Mouse (Mus musculus) liver, adult 2 months (tissue): ENCODE data around the gene Gabarapl2. TPM values are rescaled to one million over a fixed set of nuclear protein-coding genes. Genes with fewer than 3 reads are reported as not detected.

Experiments
- DNase-seq: peaks from one replicate; pipeline ENCODE4 v3.0.0-alpha.2; 2011; ENCODE audit warnings: low read depth, low spot score; ENCODE audit errors: extremely low read depth
- H3K27ac ChIP-seq: fragments of 200-500 bp; replicated peaks from 2 replicates; pipeline ENCODE4 v1.5.1; 2012; ENCODE audit warnings: low read depth, mild to moderate bottlenecking, control low read depth, inconsistent platforms, low read length; ENCODE audit not compliant: insufficient read depth
- H3K27me3 ChIP-seq: fragments of 200-500 bp; 2 replicates; pipeline ENCODE4 v1.6.1; 2012; ENCODE audit warnings: mild to moderate bottlenecking, moderate library complexity, low read length, inconsistent platforms; ENCODE audit not compliant: control insufficient read depth, insufficient read depth
- H3K36me3 ChIP-seq: fragments of 200-500 bp; 2 replicates; pipeline ENCODE4 v1.6.1; 2012; ENCODE audit warnings: low read length, inconsistent platforms; ENCODE audit not compliant: control insufficient read depth, insufficient read depth
- H3K4me1 ChIP-seq: fragments of 200-500 bp; 2 replicates; pipeline ENCODE4 v1.6.1; 2011; ENCODE audit warnings: low read length; ENCODE audit not compliant: control insufficient read depth, insufficient read depth
- H3K4me3 ChIP-seq: fragments of 200-500 bp; 2 replicates; pipeline ENCODE4 v1.5.1; 2011; ENCODE audit warnings: low read depth, mild to moderate bottlenecking, control low read depth, low read length, moderate library complexity; ENCODE audit not compliant: insufficient read depth
- H3K79me2 ChIP-seq: fragments of 200-500 bp; 2 replicates; pipeline ENCODE4 v1.6.1; 2012; ENCODE audit warnings: inconsistent platforms, mild to moderate bottlenecking, low read length, moderate library complexity; ENCODE audit not compliant: control insufficient read depth, insufficient read depth
- H3K9ac ChIP-seq: fragments of 200-500 bp; 2 replicates; pipeline ENCODE4 v1.6.1; 2012; ENCODE audit warnings: low read depth, mild to moderate bottlenecking, control low read depth, inconsistent platforms, low read length
- CTCF ChIP-seq: fragments of 200-500 bp; IDR thresholded peaks from 2 replicates; pipeline ENCODE4 v1.5.1; 2011; ENCODE audit warnings: low read depth, low read length, control low read depth
- POLR2A ChIP-seq: fragments of 200-500 bp; IDR thresholded peaks from 2 replicates; pipeline ENCODE4 v1.6.1; 2011; ENCODE audit warnings: low read length, control low read depth; ENCODE audit not compliant: insufficient read depth; ENCODE audit errors: extremely low read depth
- WGBS: fragments of 180-500 bp; shearing (Covaris S2); methylation state at CpG from one replicate; pipeline ENCODE4 v1.1.7; 2018; 5-methylcytosine and 5-hydroxymethylcytosine counted together
- polyA plus RNA-seq: library from polyadenylated mRNA; depleted of rRNA; stranded (reverse); fragments of >200 nt; gene quantifications from 2 replicates; pipeline ENCODE4 v1.2.3, GENCODE M21; 2012; rRNA removed
- total RNA-seq: library from RNA; depleted of rRNA; stranded (reverse); fragments of >200 nt; gene quantifications from 2 replicates; pipeline ENCODE4 v1.2.3, GENCODE M21; 2014; rRNA removed

Gene Gabarapl2
- 39.5 and 42.6 TPM in 2 replicates for total RNA-seq
- polyA plus RNA-seq = 24.1 and 26.8 TPM in 2 replicates

- H3K79me2 ChIP-seq = peaks cover 12% of the 10 kb centered on the region
- H3K36me3 ChIP-seq = peaks cover 15% of the 10 kb centered on the region
- under 1% methylated on average over 65 of the region's 65 CpGs for WGBS
- H3K27ac ChIP-seq = peak within 1 kb of the TSS; percentile 71
- no peaks in the 10 kb centered on the region for H3K27me3 ChIP-seq
- peak within 1 kb of the TSS; percentile 92 for H3K9ac ChIP-seq
- peaks cover 10% of the 10 kb centered on the region for H3K4me1 ChIP-seq
- TF ChIP-seq POLR2A (peak; percentile 74), CTCF (no peak)
- H3K4me3 ChIP-seq = peak within 1 kb of the TSS; percentile 95
- peak; percentile 94 for DNase-seq
Observed at GRCm38 (mm10) chr8:111940171-111941100, at the start of gene Gabarapl2. Gene Gabarapl2 (plus strand): TSS chr8:111940703.

- Histone ChIP-seq H3K27me3 (peaks cover 10% of the 10 kb centered on the region), H3K79me2 (no peaks in the 10 kb centered on the region), H3K4me3 (no peak overlapping the region), H3K27ac (no peak overlapping the region), H3K36me3 (no peaks in the 10 kb centered on the region), H3K9ac (no peak overlapping the region), H3K4me1 (no peaks in the 10 kb centered on the region)
- WGBS = 58% methylated on average over 6 of the region's 6 CpGs
- TF ChIP-seq POLR2A (no peak), CTCF (no peak)
- DNase-seq = no peak
Observed at GRCm38 (mm10) chr8:111890911-111891303, 49.6 kb upstream of the Gabarapl2 start.

GRCm38 (mm10) chr8:111891983-111892382 lies 48.5 kb upstream of the Gabarapl2 start:
- DNase-seq = no peak
- Histone ChIP-seq H3K27ac (no peak overlapping the region), H3K4me1 (no peaks in the 10 kb centered on the region), H3K4me3 (no peak overlapping the region), H3K27me3 (peaks cover 10% of the 10 kb centered on the region), H3K79me2 (no peaks in the 10 kb centered on the region), H3K9ac (no peak overlapping the region), H3K36me3 (no peaks in the 10 kb centered on the region)
- TF ChIP-seq POLR2A = no peak
- TF ChIP-seq CTCF = no peak
- 25% methylated on average over 8 of the region's 8 CpGs for WGBS

- TF ChIP-seq POLR2A (no peak), CTCF (no peak)
- no peaks in the 10 kb centered on the region for H3K79me2 ChIP-seq
- no peak overlapping the region for H3K4me3 ChIP-seq
- 35% methylated on average over 5 of the region's 5 CpGs for WGBS
- no peaks in the 10 kb centered on the region for H3K4me1 ChIP-seq
- no peaks in the 10 kb centered on the region for H3K36me3 ChIP-seq
- no peak for DNase-seq
- H3K27me3 ChIP-seq = peaks cover 10% of the 10 kb centered on the region
- no peak overlapping the region for H3K27ac ChIP-seq
- no peak overlapping the region for H3K9ac ChIP-seq
Observed at GRCm38 (mm10) chr8:111892615-111893014, 47.9 kb upstream of the Gabarapl2 start.

- no peak overlapping the region for H3K9ac ChIP-seq
Observed at GRCm38 (mm10) chr8:111894955-111895354, 45.5 kb upstream of the Gabarapl2 start.

More at GRCm38 (mm10) chr8:111894955-111895354, 45.5 kb upstream of the Gabarapl2 start:
- Histone ChIP-seq H3K79me2 (no peaks in the 10 kb centered on the region), H3K4me3 (no peak overlapping the region), H3K36me3 (no peaks in the 10 kb centered on the region), H3K27ac (no peak overlapping the region), H3K27me3 (peaks cover 8% of the 10 kb centered on the region), H3K4me1 (no peaks in the 10 kb centered on the region)
- DNase-seq = no peak
- TF ChIP-seq CTCF (peak; percentile 23; the same call in 1 of the 2 replicates), POLR2A (no peak)
- 88% methylated on average over 7 of the region's 7 CpGs for WGBS
